Mouse (Mus musculus): ENCODE data around the gene Abca5. TPM values are rescaled to one million over a fixed set of nuclear protein-coding genes. Genes with fewer than 3 reads are reported as not detected.

Gene Abca5
- total and polyA plus RNA-seq, 2 experiments from 2014 or later: 8.3 to 23.9 TPM

DNA sequence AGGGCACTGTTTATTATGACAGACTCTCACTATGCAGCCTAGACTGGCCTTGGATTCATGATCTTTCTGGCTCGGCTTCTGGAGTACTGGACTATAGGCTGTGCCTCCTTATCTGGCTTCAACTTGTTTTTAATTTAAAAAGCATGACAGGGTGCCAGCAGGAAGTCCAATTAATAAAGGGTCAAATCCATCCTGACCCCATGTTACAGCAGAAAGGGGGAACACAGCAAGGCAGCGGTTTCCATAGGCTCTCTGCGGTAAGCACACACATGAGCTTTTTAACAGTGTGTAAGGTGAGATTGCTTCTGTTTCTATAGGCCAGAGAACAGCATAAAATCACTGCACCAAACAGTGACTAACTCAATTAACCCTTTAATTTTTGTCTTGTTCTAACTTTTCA lies 34.1 kb downstream of the Abca5 start:
- DNase-seq: no peak
- no peaks in the 10 kb centered on the region for H3K27me3 ChIP-seq (ENCODE audit: insufficient read depth, low read length)
- H3K4me1 ChIP-seq (ENCODE audit: insufficient read depth): no peaks in the 10 kb centered on the region
- 36% methylated on average over 3 of the region's 3 CpGs for WGBS
- no peak overlapping the region for H3K4me2 ChIP-seq (ENCODE audit: low read depth)
- TF ChIP-seq CTCF (IDR thresholded peaks at IDR 0.05; ENCODE audit: low read depth): no peak
- no peaks in the 10 kb centered on the region for H3K9me3 ChIP-seq (ENCODE audit: low read length)
- H3K4me3 ChIP-seq (ENCODE audit: low read depth, low read length): no peak overlapping the region
- H3K9ac ChIP-seq: no peak overlapping the region
- no peak overlapping the region for H3K27ac ChIP-seq (ENCODE audit: low read depth, low read length)
- ATAC-seq: no peak
- H3K36me3 ChIP-seq (ENCODE audit: insufficient read depth): peaks cover 5% of the 10 kb centered on the region; the same call in 1 of the 2 replicates

DNA sequence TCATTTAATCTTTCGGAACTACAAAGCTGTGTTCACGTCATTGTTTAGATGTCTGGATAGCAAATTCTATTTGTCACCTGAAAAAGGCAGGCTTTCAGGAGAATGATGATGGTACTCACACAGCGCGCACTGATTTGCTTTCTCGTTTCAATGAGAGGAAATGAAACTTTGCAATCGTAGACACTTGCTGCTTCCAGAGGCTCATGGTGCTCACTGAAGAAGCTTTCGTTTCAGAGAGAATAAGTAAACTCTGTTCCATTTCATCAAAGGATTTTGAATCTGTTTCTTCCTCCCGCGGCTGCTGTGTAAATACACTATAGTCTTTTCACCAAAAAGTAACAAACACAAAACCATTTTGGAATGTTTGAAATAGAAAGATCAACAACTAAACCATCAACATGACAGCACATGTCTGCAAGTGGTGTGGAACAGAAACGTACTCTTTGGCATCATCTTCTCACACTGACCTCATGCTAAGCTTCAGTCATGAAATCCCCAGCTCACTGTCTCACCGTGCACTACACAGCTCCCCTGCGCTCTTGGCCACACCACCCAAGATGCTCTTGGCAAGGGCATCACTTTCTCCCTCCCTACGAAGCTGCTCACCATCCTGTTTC lies 39.5 kb downstream of the Abca5 start:
- Histone ChIP-seq H3K36me3 (ENCODE audit: insufficient read depth) (peaks cover 12% of the 10 kb centered on the region), H3K4me3 (ENCODE audit: low read depth, low read length) (no peak overlapping the region), H3K27me3 (ENCODE audit: insufficient read depth, low read length) (no peaks in the 10 kb centered on the region), H3K9me3 (ENCODE audit: low read length) (no peaks in the 10 kb centered on the region), H3K27ac (ENCODE audit: low read depth, low read length) (no peak overlapping the region), H3K4me1 (ENCODE audit: insufficient read depth) (no peaks in the 10 kb centered on the region), H3K4me2 (ENCODE audit: low read depth) (no peak overlapping the region), H3K9ac (no peak overlapping the region)
- TF ChIP-seq CTCF (IDR thresholded peaks at IDR 0.05; ENCODE audit: low read depth): no peak
- DNase-seq: no peak
- no peak for ATAC-seq
- WGBS: 80% methylated on average over 13 of the region's 13 CpGs

DNA sequence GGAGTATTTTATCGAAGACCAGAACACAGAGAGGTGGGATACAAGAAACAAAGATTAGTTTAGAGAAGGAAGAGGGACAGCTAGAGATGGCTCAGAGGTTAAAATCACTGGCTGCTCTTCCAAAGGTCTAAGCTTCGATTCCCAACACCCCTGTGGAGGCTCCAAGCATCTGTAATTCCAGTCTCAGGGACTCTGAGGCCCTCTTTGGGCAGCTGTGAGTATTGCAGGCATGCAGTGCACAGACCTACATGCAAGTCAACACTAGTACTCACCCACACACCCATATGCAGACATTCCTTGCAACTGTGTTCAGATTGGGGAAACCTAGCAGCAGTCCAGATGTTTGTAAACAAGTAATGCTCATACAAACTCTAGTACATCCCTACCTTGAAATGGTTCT lies 46.9 kb downstream of the Abca5 start:
- Histone ChIP-seq H3K36me3 (ENCODE audit: insufficient read depth) (peaks cover 12% of the 10 kb centered on the region), H3K4me1 (ENCODE audit: insufficient read depth) (no peaks in the 10 kb centered on the region), H3K27me3 (ENCODE audit: insufficient read depth, low read length) (no peaks in the 10 kb centered on the region), H3K9ac (no peak overlapping the region), H3K4me2 (ENCODE audit: low read depth) (no peak overlapping the region), H3K27ac (ENCODE audit: low read depth, low read length) (no peak overlapping the region), H3K9me3 (ENCODE audit: low read length) (no peaks in the 10 kb centered on the region), H3K4me3 (ENCODE audit: low read depth, low read length) (no peak overlapping the region)
- TF ChIP-seq CTCF (IDR thresholded peaks at IDR 0.05; ENCODE audit: low read depth): peak; percentile 18; the same call in 1 of the 2 replicates
- DNase-seq (no peak), ATAC-seq (no peak)
- WGBS: 75% methylated on average over 2 of the region's 2 CpGs

DNA sequence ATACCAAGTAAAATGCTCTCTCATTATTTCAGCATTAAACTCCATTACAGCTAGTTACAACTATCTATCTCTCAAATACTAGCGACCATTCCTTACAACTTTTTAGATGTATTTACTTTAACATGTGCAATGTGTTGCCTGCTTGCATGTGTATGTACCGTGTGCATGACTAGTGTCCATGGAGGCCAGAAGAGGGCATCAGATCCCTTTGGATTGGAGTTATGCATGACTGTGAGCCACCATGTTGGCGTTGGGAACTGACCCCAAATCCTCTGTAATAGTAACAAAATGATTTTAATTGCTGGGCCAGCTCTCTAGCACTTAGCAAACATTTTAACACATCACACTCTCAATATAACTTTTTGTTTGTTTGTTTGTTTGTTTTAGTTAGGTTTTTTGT lies 49.1 kb downstream of the Abca5 start:
- no peaks in the 10 kb centered on the region for H3K4me1 ChIP-seq (ENCODE audit: insufficient read depth)
- no peak overlapping the region for H3K27ac ChIP-seq (ENCODE audit: low read depth, low read length)
- DNase-seq (no peak), ATAC-seq (no peak)
- no peaks in the 10 kb centered on the region for H3K9me3 ChIP-seq (ENCODE audit: low read length)
- peaks cover 12% of the 10 kb centered on the region for H3K36me3 ChIP-seq (ENCODE audit: insufficient read depth)
- TF ChIP-seq CTCF (IDR thresholded peaks at IDR 0.05; ENCODE audit: low read depth): no peak
- no peak overlapping the region for H3K9ac ChIP-seq
- no peak overlapping the region for H3K4me2 ChIP-seq (ENCODE audit: low read depth)
- H3K4me3 ChIP-seq (ENCODE audit: low read depth, low read length): no peak overlapping the region
- no peaks in the 10 kb centered on the region for H3K27me3 ChIP-seq (ENCODE audit: insufficient read depth, low read length)
- 83% methylated on average over 3 of the region's 3 CpGs for WGBS

DNA sequence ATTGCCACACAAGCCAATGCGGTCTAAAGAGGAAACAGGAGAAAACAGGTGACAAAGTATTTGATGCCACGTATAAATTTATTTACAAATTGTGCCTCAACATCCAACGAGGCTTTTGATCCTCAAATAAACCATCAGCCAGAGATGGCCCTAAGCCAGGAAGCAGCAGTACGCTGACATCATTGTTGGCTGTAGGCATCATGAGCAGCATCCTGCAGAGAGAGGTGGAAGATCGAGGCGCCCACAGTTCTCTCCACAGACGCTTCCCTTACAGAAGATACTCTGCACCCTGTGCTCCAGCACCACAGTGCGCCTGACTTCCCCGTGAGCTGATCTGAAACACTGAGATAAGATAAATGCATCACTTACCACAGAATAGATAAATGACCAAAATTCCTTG lies 49.8 kb downstream of the Abca5 start:
- no peak overlapping the region for H3K9ac ChIP-seq
- no peaks in the 10 kb centered on the region for H3K4me1 ChIP-seq (ENCODE audit: insufficient read depth)
- no peaks in the 10 kb centered on the region for H3K9me3 ChIP-seq (ENCODE audit: low read length)
- H3K36me3 ChIP-seq (ENCODE audit: insufficient read depth): peaks cover 12% of the 10 kb centered on the region
- H3K27ac ChIP-seq (ENCODE audit: low read depth, low read length): no peak overlapping the region
- DNase-seq (no peak), ATAC-seq (no peak)
- no peak for TF ChIP-seq CTCF (IDR thresholded peaks at IDR 0.05; ENCODE audit: low read depth)
- H3K4me2 ChIP-seq (ENCODE audit: low read depth): no peak overlapping the region
- 56% methylated on average over 9 of the region's 9 CpGs for WGBS
- H3K27me3 ChIP-seq (ENCODE audit: insufficient read depth, low read length): no peaks in the 10 kb centered on the region
- H3K4me3 ChIP-seq (ENCODE audit: low read depth, low read length): no peak overlapping the region

DNA sequence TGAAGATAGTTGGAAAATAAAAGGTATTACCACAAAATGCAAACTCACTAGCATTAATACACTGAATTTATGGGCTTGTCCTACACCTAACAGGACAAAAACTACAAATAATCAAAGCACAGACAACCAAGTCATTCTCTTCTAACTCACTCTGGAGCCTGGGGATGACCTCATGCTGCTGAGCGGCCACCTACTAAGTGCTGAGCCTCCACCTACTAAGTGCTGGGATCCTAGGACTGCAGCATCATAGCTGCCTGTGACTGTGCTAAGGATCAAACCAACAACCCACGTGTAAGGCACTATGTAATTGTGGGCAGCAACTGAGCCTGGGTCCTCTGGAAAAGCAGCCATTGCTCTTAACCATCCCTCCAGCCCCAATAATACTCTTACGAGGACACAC lies 51.2 kb downstream of the Abca5 start:
- no peak for DNase-seq
- TF ChIP-seq CTCF (IDR thresholded peaks at IDR 0.05; ENCODE audit: low read depth): no peak
- peaks cover 7% of the 10 kb centered on the region for H3K36me3 ChIP-seq (ENCODE audit: insufficient read depth)
- 89% methylated on average over 3 of the region's 3 CpGs for WGBS
- no peaks in the 10 kb centered on the region for H3K27me3 ChIP-seq (ENCODE audit: insufficient read depth, low read length)
- no peaks in the 10 kb centered on the region for H3K4me1 ChIP-seq (ENCODE audit: insufficient read depth)
- no peaks in the 10 kb centered on the region for H3K9me3 ChIP-seq (ENCODE audit: low read length)
- no peak overlapping the region for H3K9ac ChIP-seq
- H3K27ac ChIP-seq (ENCODE audit: low read depth, low read length): no peak overlapping the region
- no peak overlapping the region for H3K4me3 ChIP-seq (ENCODE audit: low read depth, low read length)
- no peak for ATAC-seq
- H3K4me2 ChIP-seq (ENCODE audit: low read depth): no peak overlapping the region

DNA sequence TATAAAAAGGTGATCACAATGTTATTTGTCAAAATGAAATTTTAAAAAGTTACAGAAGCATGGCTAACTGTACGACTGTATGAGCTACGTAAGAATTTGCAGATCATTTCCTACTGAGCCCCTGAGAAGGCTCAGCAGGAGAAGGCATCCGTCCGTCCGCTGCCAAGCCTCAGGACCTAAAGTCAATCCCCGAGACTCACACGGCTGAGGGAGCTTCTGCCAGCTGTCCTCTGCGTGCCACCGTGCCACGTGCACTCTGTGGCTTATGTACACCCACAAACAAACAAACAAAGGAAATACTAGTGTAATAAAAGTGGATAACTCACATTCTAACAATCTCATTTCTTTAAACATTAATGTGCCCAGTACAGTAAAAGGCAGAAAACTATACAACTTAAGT lies 52.7 kb downstream of the Abca5 start:
- Histone ChIP-seq H3K4me1 (ENCODE audit: insufficient read depth) (no peaks in the 10 kb centered on the region), H3K4me3 (ENCODE audit: low read depth, low read length) (no peak overlapping the region), H3K9me3 (ENCODE audit: low read length) (no peaks in the 10 kb centered on the region), H3K9ac (no peak overlapping the region), H3K4me2 (ENCODE audit: low read depth) (no peak overlapping the region), H3K27me3 (ENCODE audit: insufficient read depth, low read length) (no peaks in the 10 kb centered on the region), H3K36me3 (ENCODE audit: insufficient read depth) (peaks cover 7% of the 10 kb centered on the region), H3K27ac (ENCODE audit: low read depth, low read length) (no peak overlapping the region)
- no peak for DNase-seq
- WGBS: 76% methylated on average over 10 of the region's 10 CpGs
- no peak for TF ChIP-seq CTCF (IDR thresholded peaks at IDR 0.05; ENCODE audit: low read depth)
- no peak for ATAC-seq
